Mouse (Mus musculus) stomach, embryonic 15.5 days (tissue): ENCODE data around the gene Psmc3. TPM values are rescaled to one million over a fixed set of nuclear protein-coding genes. Genes with fewer than 3 reads are reported as not detected.
"Not testable (repeated sequence)": the region's sequence is repeated elsewhere in the genome, so short reads cannot be mapped to it uniquely, and the experiment has no call there.

Source experiments
- ATAC-seq: fragments of 200-750 bp; cut with Nextera tagmentation; 2 replicates; pipeline ENCODE4 v1.8.0; 2017; ENCODE audit warnings: low read depth, moderate number of reproducible peaks, moderate TSS enrichment; ENCODE audit not compliant: insufficient read depth, low FRiP score
- H3K27ac ChIP-seq: fragments of 300-500 bp; sonication (generic); 2 replicates; pipeline ENCODE4 v1.5.1; 2015; ENCODE audit warnings: mild to moderate bottlenecking, inconsistent platforms
- H3K27me3 ChIP-seq: fragments of 300-500 bp; sonication (generic); replicated peaks from 2 replicates; pipeline ENCODE4 v1.6.1; 2015; ENCODE audit warnings: inconsistent platforms
- H3K36me3 ChIP-seq: fragments of 300-500 bp; sonication (generic); 2 replicates; pipeline ENCODE4 v1.6.1; 2015; ENCODE audit warnings: inconsistent platforms
- H3K4me1 ChIP-seq: fragments of 300-500 bp; sonication (generic); 2 replicates; pipeline ENCODE4 v1.6.1; 2015; ENCODE audit warnings: inconsistent platforms
- H3K4me2 ChIP-seq: fragments of 300-500 bp; sonication (generic); 2 replicates; pipeline ENCODE4 v1.6.1; 2015; ENCODE audit warnings: mild to moderate bottlenecking, inconsistent platforms
- H3K4me3 ChIP-seq: fragments of 300-500 bp; sonication (generic); replicated peaks from 2 replicates; pipeline ENCODE4 v1.5.1; 2015; ENCODE audit warnings: inconsistent platforms
- H3K9ac ChIP-seq: fragments of 300-500 bp; sonication (generic); 2 replicates; pipeline ENCODE4 v1.6.1; 2015; ENCODE audit warnings: inconsistent platforms
- H3K9me3 ChIP-seq: fragments of 300-500 bp; sonication (generic); 2 replicates; pipeline ENCODE4 v1.6.1; 2016; ENCODE audit warnings: inconsistent platforms
- WGBS: fragments of 180-500 bp; shearing (Covaris S2); methylation state at CpG from one replicate; pipeline ENCODE4 v1.1.7; 2015; 5-methylcytosine and 5-hydroxymethylcytosine counted together
- polyA plus RNA-seq: library from polyadenylated mRNA; unstranded; fragments of >200 nt; fragmentation: Nextera tagmentation; extraction: Ambion mirVana; gene quantifications from 2 replicates; pipeline ENCODE4 v1.2.1, GENCODE M21; 2015

Psmc3 gene
- polyA plus RNA-seq, result 225 and 243 TPM in 2 replicates

DNA sequence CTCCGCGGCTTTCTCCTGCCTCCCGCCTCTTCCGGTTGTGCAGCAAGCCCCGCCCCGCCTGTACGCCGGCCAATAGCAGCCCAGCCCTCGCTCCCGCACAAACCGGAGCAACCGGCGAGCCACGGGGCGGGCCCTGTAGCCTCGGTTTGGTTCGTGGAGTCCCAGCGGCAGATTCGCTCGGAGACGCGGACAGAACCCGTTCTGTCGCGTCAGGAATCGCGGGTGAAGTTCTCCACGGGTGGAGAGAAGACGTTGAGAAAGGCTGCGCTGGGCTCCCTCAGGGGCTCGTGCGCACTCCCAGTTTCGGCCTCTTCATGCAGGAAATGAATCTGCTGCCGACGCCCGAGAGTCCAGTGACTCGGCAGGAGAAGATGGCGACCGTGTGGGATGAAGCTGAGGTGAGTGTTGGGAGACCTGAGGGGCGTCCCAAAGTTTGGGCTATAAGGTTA, at the start of gene Psmc3:
Gene Psmc3 (plus strand): TSS at position 76 of the 449 bp plus-strand sequence.
- Histone ChIP-seq H3K27me3 (no peaks in the 10 kb centered on the region), H3K4me3 (peak within 1 kb of the TSS; percentile 79), H3K9me3 (no peaks in the 10 kb centered on the region), H3K4me1 (peaks cover 7% of the 10 kb centered on the region), H3K4me2 (peak within 1 kb of the TSS; percentile 82), H3K27ac (peak within 1 kb of the TSS; percentile 88), H3K36me3 (peaks cover 37% of the 10 kb centered on the region), H3K9ac (peak within 1 kb of the TSS; percentile 73)
- 0% methylated on average over 40 of the region's 40 CpGs for WGBS
- peak; percentile 98 for ATAC-seq

DNA sequence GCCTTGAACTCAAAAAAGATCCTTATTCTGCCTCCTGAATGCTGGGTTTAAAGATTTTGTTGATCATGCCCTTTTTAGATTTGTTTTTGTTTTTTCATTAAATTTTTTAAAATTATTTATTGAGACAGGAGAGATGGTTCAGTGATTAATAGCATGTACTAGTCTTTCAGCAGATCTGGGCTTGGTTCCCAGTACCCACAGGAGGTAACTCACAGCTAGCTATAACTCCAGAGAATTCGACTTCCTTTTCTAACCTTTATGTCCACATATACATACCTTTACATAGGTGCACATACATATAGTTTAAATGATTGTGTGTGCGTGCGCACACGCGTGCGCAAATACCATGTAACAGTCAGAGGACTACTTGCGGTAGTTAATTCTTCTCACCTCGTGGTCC, 45.3 kb upstream of the Psmc3 start:
- ATAC-seq, result no peak
- WGBS, result 95% methylated on average over 8 of the region's 8 CpGs
- no peak overlapping the region for H3K4me2 ChIP-seq
- no peak overlapping the region for H3K9ac ChIP-seq
- peaks cover 62% of the 10 kb centered on the region for H3K36me3 ChIP-seq
- no peak overlapping the region for H3K4me3 ChIP-seq
- H3K4me1 ChIP-seq, result no peaks in the 10 kb centered on the region
- no peaks in the 10 kb centered on the region for H3K27me3 ChIP-seq
- H3K9me3 ChIP-seq, result no peaks in the 10 kb centered on the region
- H3K27ac ChIP-seq, result no peak overlapping the region

DNA sequence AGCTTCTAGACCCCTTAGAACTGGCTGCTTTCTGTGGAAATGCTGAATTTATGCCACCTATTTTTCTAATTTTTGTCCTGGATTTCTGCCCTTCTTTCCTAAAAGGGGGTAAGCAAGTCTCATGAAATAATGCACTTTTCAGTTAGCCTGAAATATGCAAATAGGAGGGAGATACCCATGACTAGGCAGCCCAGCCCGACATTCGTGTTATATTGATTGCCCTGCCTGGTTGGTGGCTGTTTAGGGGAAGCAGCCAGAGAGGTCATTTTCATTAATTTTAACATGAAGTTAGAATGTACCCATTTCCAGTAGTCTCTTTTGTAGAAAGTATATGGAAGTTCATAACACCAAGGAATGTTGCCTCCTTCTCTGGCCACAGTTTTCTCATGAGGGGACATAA, 39.9 kb upstream of the Psmc3 start:
- no peaks in the 10 kb centered on the region for H3K27me3 ChIP-seq
- H3K9ac ChIP-seq, result no peak overlapping the region
- H3K4me3 ChIP-seq, result no peak overlapping the region
- H3K4me2 ChIP-seq, result no peak overlapping the region
- H3K27ac ChIP-seq, result no peak overlapping the region
- no peaks in the 10 kb centered on the region for H3K9me3 ChIP-seq
- no peak for ATAC-seq
- H3K36me3 ChIP-seq, result peaks cover 48% of the 10 kb centered on the region
- 84% methylated on average over 2 of the region's 2 CpGs for WGBS
- H3K4me1 ChIP-seq, result no peaks in the 10 kb centered on the region

DNA sequence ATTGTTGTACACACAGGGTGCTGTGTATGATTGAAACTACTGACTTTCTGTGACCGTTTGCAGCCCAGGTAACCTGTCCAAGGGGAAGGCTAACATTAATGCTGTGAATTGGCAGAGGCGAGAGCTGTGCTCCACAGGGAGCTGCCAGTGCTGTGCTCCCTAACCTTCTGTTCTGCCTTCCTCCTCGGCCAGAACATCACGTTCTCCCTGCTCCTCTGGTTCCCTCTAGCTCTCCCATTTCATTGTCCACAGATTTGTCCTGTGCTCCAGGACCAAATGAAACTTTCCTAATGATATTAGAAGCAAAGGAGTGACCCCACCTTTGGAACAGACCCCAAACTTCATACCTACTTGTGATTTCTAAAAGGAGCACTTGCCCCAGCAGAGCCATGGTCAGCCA, 38.4 kb upstream of the Psmc3 start:
- Histone ChIP-seq H3K4me3 (no peak overlapping the region), H3K4me1 (no peaks in the 10 kb centered on the region), H3K9ac (no peak overlapping the region), H3K9me3 (no peaks in the 10 kb centered on the region), H3K27ac (no peak overlapping the region), H3K4me2 (no peak overlapping the region), H3K36me3 (peaks cover 47% of the 10 kb centered on the region), H3K27me3 (no peaks in the 10 kb centered on the region)
- WGBS, result 84% methylated on average over 4 of the region's 4 CpGs
- ATAC-seq, result no peak

DNA sequence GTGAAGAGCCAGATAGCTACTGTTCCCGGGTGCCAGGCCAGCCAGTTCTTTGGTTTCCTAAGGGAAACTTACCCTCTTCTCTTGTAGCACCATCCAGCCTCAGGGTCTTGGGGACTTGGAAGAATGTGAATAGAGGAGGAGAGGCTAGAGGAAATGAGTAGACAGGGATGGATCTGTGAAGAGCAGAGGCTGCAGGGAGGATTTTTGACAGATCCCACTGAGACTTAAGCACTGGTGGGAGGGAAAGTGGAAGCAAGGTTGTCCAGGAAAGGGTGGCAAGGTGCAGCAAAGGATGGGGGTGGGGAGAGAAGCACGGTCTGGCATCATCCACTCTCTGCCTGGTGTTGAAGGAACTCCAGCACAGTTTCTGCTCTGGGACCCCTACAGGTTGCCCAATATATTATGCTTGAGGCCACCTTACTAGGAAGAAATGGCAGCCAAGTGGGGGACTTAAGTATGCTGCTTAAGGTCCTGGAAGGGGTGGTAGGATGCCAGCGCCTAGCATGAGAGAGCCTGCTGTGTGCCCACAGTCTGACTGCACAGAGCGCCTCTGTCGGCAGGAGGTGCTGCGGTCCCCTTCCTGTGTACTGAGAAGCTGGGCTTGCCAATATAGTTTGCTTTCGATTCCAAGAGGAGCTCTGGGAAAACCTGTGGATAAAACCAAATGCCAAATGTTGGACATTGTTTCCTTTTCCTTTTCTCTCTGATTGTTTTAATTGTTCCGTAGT, 35.6 kb upstream of the Psmc3 start:
- Histone ChIP-seq H3K27me3 (no peaks in the 10 kb centered on the region), H3K27ac (no peak overlapping the region), H3K9me3 (no peaks in the 10 kb centered on the region), H3K9ac (no peak overlapping the region), H3K4me2 (no peak overlapping the region), H3K36me3 (peaks cover 35% of the 10 kb centered on the region), H3K4me3 (no peak overlapping the region), H3K4me1 (no peaks in the 10 kb centered on the region)
- no peak for ATAC-seq
- 87% methylated on average over 8 of the region's 8 CpGs for WGBS

DNA sequence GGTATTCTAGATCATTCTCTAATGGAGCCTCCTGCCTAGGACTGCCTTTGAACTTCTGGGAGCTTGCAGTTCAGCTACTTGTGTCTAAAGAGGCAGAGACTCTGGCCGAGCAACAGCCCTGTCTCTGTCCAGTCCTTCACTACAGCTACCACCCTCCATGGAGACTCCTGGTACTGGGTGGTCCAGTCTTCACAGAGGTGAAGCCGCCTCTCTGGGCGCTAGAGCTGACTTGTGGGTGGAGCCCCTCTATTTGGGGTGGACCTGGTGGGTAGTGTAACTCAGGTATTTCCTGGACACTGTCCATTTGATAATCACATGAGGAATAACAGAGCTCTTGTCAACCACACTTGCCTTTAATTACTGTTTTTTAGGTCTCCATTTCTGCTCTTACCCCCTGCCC, 33.9 kb upstream of the Psmc3 start:
- H3K36me3 ChIP-seq, result peaks cover 21% of the 10 kb centered on the region

DNA sequence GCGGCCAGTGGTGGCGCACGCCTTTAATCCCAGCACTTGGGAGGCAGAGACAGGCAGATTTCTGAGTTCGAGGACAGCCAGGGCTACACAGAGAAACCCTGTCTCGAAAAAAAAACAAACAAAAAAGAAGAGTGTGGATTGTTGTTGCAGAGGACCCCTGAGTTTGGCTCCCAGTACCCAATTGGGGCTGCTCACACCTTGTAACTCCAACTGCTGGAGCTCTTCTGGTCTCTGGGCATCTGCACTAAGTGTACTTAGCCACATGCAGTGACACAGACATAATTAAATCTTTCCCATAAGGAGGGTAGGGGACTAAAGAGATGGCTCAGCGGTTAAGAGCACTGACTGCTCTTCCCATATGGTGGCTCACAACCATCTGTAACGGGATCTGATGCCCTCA, 31.5 kb upstream of the Psmc3 start:
- not testable (repeated sequence) for H3K9me3 ChIP-seq, H3K4me1 ChIP-seq, ATAC-seq, H3K4me3 ChIP-seq, H3K9ac ChIP-seq, H3K27ac ChIP-seq, H3K27me3 ChIP-seq, H3K36me3 ChIP-seq, H3K4me2 ChIP-seq
- whole genome bisulfite sequencing, result 94% methylated on average over 7 of the region's 7 CpGs

More for the DNA sequence above, 33.9 kb upstream of the Psmc3 start:
- H3K4me3 ChIP-seq, result no peak overlapping the region
- no peak overlapping the region for H3K9ac ChIP-seq
- no peak overlapping the region for H3K4me2 ChIP-seq
- H3K9me3 ChIP-seq, result no peaks in the 10 kb centered on the region
- ATAC-seq, result no peak
- H3K27me3 ChIP-seq, result no peaks in the 10 kb centered on the region
- H3K27ac ChIP-seq, result no peak overlapping the region
- H3K4me1 ChIP-seq, result no peaks in the 10 kb centered on the region
- WGBS, result 96% methylated on average over 3 of the region's 3 CpGs

DNA sequence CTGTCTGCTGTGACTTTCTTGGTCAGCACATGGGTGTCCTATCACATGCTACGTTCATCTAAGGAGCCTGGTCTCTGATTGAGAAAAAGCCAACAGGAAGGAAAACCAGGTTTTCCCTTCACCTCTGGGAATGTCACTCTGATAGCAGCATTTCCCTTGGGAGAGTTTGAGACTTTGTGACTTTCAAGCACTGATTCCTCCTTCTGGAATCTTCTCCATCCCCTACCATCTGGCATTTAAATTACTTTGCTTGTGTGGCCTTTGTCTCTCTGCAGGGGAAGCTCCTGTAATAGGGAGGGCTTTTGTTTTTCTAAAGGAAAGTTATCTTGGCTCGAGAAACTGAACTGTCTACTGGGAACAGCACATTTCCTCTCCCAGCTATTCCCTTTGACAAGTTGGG, 30.7 kb upstream of the Psmc3 start:
- no peak overlapping the region for H3K4me2 ChIP-seq
- ATAC-seq, result no peak

DNA sequence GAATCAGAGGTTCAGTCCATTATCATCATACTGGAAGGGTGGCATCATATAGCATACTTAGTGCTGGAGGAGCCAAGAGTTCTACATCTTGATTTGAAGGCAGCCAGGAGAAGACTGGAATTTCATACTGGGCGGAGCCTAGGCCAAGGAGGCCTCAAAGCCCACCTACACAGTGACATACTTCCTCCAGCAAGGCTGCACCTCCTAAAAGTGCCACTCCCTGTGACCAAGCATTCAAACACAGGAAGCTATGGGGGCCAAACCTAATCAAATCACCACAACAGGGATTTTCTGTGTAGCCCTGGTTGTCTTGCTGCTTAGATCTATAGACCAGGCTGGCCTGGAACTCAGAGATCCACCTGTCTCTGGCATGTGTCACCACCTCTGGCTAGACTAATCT, 29.9 kb upstream of the Psmc3 start:
- WGBS, result 94% methylated on average over 1 of the region's 1 CpGs
- no peak overlapping the region for H3K4me2 ChIP-seq
- no peaks in the 10 kb centered on the region for H3K4me1 ChIP-seq
- no peak overlapping the region for H3K4me3 ChIP-seq
- no peak for ATAC-seq
- no peaks in the 10 kb centered on the region for H3K9me3 ChIP-seq
- 0 out of 2 replicates have a peak, but pooled peaks cover 9% of the 10 kb centered on the region for H3K36me3 ChIP-seq
- no peak overlapping the region for H3K9ac ChIP-seq
- H3K27ac ChIP-seq, result no peak overlapping the region
- no peaks in the 10 kb centered on the region for H3K27me3 ChIP-seq

More for the DNA sequence above, 30.7 kb upstream of the Psmc3 start:
- Histone ChIP-seq H3K36me3 (0 out of 2 replicates have a peak, but pooled peaks cover 9% of the 10 kb centered on the region), H3K4me3 (no peak overlapping the region), H3K9me3 (no peaks in the 10 kb centered on the region), H3K27me3 (no peaks in the 10 kb centered on the region), H3K27ac (no peak overlapping the region), H3K9ac (no peak overlapping the region), H3K4me1 (no peaks in the 10 kb centered on the region)
- WGBS, result 74% methylated on average over 2 of the region's 2 CpGs

DNA sequence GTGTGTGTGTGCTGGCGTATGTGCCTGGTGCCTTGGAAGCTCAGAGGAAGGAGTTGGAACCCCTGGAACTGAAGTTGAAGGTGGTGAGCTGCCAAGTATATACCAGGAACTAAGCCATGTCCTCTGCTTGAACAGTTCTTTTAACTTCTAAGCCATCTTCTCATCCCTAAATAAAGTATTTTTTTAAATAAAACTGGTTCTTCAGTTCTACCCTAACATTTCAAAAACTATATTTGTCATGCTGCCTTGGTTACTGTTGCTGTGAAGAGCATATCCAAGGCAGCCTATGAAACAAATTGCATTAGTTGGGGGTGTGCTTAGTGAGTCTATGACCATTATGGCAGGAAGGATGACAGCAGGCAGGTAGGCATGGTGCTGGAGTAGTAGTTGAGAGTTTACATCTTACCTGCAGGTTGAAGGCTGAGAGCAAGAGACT, 28.7 kb upstream of the Psmc3 start:
- 100% methylated on average over 1 of the region's 1 CpGs for WGBS
- Histone ChIP-seq H3K9me3 (no peaks in the 10 kb centered on the region), H3K4me1 (no peaks in the 10 kb centered on the region), H3K27ac (no peak overlapping the region), H3K27me3 (no peaks in the 10 kb centered on the region), H3K36me3 (0 out of 2 replicates have a peak, but pooled peaks cover 5% of the 10 kb centered on the region), H3K4me3 (no peak overlapping the region), H3K4me2 (no peak overlapping the region), H3K9ac (no peak overlapping the region)
- no peak for ATAC-seq

DNA sequence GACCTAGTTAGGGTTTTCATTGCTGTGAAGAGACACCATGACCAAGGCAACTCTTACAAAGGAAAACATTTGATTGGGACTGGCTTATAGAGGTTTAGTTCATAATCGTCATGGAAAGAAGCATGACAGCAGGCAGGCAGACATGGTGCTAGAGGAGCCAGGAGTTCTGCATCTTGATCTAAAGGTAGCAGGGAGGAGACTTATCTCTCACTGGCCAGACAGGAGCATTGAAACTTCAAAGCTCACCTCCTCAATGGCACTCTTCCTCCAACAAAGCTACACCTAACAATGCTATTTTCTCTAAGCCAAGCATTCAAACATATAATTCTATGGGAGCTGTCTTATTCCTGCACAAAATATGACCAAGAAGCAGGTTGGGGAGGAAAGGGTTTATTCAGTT, 27.3 kb upstream of the Psmc3 start:
- no peak for ATAC-seq
- 76% methylated on average over 1 of the region's 1 CpGs for WGBS
- H3K9ac ChIP-seq, result no peak overlapping the region

DNA sequence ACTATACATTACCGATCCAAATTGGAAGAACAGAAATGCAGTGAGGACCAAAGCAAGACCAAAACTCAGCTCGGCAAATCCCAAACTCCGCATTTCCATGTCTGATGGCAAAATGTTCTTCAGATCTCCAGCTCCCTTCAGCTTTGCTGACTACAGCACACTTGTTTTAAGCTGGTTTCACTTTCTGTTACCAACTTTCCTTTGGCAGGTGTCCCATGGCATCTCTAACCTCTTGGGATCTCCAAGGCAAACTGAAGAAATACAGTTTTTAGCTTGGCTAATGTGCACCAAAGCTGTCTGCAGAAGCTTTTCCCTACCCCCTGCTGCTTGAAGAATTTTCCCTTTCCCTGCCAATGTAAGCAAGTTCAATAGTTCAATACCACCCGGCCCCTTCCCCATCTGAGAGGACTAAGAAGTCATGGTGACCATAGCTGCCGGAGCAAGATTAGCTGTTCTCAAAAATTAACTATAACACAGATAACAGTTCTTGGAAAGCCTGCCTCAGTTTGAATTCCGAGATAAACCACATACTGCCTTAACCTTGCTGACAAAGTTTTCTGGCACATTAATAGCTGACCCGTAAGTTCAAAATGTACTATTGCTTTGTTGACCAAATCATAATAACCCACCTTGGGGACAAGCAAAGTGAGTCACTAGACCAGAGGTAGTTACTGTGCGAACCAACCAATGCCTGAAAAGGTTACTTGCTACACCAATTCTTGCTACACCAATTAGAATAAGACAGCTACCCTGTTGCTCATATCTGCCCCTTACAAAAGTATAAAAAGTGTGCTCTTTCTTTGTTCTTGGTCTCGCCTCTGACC, 26.2 kb upstream of the Psmc3 start:
- Histone ChIP-seq H3K9ac (no peak overlapping the region), H3K27ac (no peak overlapping the region), H3K4me3 (no peak overlapping the region), H3K36me3 (no peaks in the 10 kb centered on the region), H3K9me3 (no peaks in the 10 kb centered on the region), H3K27me3 (no peaks in the 10 kb centered on the region), H3K4me1 (no peaks in the 10 kb centered on the region), H3K4me2 (no peak overlapping the region)
- ATAC-seq, result no peak; the same call in 1 of the 2 replicates
- 79% methylated on average over 9 of the region's 9 CpGs for WGBS

More for the DNA sequence above, 27.3 kb upstream of the Psmc3 start:
- no peaks in the 10 kb centered on the region for H3K4me1 ChIP-seq
- no peak overlapping the region for H3K27ac ChIP-seq
- no peaks in the 10 kb centered on the region for H3K9me3 ChIP-seq
- H3K27me3 ChIP-seq, result no peaks in the 10 kb centered on the region
- H3K4me2 ChIP-seq, result no peak overlapping the region
- H3K4me3 ChIP-seq, result no peak overlapping the region
- no peaks in the 10 kb centered on the region for H3K36me3 ChIP-seq
